Mouse (Mus musculus) natural killer cell, adult 2 months (primary cell): ENCODE data around the gene Nxnl1.

Experiments
- DNase-seq, 2 experiments: peaks; one replicate each; pipeline ENCODE4 v3.0.0; 2022; ENCODE audit warnings: low spot score in 2 of 2

Gene Nxnl1

GRCm38 (mm10) chr8:71566501-71566900, at the start of gene Nxnl1:
Gene Nxnl1 (minus strand): TSS chr8:71566601.
- DNase-seq, result no peak

GRCm38 (mm10) chr8:71613418-71613817, 47.0 kb upstream of the Nxnl1 start:
- peak; percentile 49 to 62 for DNase-seq

DNA sequence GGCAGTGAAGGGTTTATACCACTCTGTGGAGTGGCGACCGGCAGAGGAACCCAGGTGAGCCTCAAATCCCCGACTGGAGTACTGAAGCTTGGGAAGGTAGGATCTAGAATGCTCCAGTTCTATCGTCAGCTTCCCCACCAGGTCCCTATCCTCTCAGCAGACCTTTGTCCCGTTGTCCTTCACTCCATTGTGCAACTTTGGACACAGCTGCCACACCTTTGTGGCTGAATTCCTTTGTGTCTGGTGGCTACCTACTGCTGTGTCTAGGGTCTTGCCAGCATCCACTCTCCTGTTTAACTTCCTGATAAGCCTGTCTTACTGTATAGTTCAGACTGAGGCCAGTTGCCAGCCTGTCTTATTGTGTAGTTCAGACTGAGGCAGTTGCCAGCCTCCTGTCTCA, 45.7 kb upstream of the Nxnl1 start:
- no peak for DNase-seq

- peak; percentile 99 for DNase-seq
Observed at GRCm38 (mm10) chr8:71610822-71611651, 44.6 kb upstream of the Nxnl1 start, which contains the start of gene Colgalt1. Gene Colgalt1 (plus strand): TSS chr8:71610998.

DNA sequence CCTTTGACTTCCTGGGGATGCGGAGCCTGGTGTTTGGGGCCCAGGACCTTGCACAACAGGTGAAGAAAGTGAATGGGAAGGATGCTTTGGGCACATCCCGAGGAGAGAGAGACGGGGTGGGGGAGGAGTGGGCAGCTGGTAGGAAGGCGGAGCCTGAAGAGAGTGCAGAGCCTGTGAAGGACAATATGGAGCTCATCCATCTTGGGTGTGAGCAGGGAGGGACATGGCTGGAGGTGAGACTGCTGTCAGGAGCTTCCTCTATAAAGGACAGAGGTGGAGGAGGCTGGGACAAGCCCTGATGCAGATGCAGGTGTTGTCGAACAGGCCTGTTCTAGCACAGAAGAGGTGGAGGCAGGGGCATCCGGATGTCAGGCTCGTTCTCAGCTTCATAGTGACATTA, 37.6 kb upstream of the Nxnl1 start:
- DNase-seq, result no peak

DNA sequence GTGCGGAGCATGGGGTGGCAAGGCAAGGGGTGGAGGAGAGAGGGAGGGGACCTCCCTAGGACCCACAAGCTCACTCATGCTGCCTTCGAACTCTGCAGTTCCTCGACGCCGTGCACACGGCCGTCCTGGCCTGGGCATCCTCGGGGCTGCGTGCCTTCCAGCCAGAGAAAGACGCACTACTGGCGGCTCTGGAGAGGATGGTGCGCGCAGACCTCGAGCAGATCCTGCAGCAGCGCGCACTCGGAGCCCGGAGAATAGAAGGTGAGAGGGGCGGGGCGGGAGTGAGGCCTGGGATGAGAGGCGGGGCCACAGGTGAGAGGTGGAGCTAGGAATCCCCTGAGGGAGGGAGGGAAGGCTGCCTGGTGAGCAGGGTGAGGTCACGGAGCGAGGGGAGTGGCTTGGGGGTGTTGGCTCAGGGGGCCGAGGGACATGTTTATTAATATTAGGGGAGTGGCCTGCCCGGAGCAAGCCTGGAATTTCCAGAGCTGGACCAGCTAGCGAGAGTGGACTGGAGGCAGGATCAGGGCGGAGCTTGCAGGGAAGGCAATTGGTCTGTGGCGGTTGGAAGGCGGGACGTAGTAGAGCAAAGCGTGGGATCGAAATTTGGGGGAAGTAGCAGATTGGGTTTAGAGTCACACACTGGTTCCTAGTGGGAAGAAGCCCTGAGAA, 36.4 kb upstream of the Nxnl1 start:
- DNase-seq, result no peak

GRCm38 (mm10) chr8:71601939-71602665, 35.7 kb upstream of the Nxnl1 start:
- peak in 1 of 2 experiments; percentile 21 for DNase-seq

DNA sequence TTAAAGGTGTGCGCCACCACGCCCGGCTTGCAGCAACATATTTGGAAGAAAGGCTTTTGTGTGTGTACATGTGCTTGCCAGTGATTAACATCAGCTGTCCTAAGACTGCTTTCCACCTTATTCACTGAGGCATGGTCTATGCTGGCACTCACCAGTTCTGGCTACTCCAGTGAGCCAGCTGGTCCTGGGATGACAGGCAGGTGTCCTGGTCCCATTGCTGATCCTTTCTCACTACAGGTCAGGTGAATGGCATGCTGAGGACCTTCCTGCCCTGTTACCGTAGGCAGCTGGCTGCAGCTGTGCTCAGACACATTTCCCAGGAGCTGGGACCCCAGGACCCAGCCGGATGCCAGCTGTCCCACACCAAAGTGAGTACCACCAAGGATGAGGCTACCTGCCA, 32.4 kb upstream of the Nxnl1 start:
- DNase-seq, result no peak

GRCm38 (mm10) chr8:71598375-71598774, 32.0 kb upstream of the Nxnl1 start:
- DNase-seq, result no peak

DNA sequence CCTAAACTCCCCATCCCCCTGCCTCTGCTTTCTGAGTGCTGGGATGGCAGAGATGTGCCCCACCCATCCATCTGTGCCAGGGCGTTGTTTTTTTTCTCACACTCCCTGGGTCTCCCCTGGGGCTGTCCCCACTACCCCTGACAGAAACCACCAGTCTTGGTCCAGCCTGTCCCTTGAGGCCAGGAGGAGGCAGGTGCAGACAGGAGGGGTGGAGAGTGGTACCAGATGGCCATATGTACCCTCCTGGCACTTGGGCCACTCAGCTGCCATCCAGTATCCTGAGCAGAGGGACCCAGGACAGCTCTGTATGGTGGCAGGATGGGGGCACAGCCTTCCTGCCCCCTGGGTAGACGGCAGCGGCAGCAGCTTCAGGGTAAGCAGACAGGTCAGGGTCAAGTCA, 31.1 kb upstream of the Nxnl1 start, which contains the start of gene Fam129c:
Gene Fam129c (plus strand): TSS at position 198 of the 400 bp plus-strand sequence.
- DNase-seq, result peak in 1 of 2 experiments; percentile 29

- peak in 1 of 2 experiments; percentile 57 for DNase-seq
Observed at GRCm38 (mm10) chr8:71596798-71597197, 30.4 kb upstream of the Nxnl1 start.

- DNase-seq, result no peak
Observed at GRCm38 (mm10) chr8:71596384-71596783, 30.0 kb upstream of the Nxnl1 start.

GRCm38 (mm10) chr8:71595862-71596261, 29.5 kb upstream of the Nxnl1 start:
- DNase-seq, result peak; percentile 81 to 90

- DNase-seq, result no peak
Observed at GRCm38 (mm10) chr8:71594324-71594722, 27.9 kb upstream of the Nxnl1 start.

- DNase-seq, result no peak
Observed at GRCm38 (mm10) chr8:71593556-71594323, 27.3 kb upstream of the Nxnl1 start.

- DNase-seq, result peak in 1 of 2 experiments; percentile 67
Observed at GRCm38 (mm10) chr8:71592374-71593170, 26.2 kb upstream of the Nxnl1 start.

DNA sequence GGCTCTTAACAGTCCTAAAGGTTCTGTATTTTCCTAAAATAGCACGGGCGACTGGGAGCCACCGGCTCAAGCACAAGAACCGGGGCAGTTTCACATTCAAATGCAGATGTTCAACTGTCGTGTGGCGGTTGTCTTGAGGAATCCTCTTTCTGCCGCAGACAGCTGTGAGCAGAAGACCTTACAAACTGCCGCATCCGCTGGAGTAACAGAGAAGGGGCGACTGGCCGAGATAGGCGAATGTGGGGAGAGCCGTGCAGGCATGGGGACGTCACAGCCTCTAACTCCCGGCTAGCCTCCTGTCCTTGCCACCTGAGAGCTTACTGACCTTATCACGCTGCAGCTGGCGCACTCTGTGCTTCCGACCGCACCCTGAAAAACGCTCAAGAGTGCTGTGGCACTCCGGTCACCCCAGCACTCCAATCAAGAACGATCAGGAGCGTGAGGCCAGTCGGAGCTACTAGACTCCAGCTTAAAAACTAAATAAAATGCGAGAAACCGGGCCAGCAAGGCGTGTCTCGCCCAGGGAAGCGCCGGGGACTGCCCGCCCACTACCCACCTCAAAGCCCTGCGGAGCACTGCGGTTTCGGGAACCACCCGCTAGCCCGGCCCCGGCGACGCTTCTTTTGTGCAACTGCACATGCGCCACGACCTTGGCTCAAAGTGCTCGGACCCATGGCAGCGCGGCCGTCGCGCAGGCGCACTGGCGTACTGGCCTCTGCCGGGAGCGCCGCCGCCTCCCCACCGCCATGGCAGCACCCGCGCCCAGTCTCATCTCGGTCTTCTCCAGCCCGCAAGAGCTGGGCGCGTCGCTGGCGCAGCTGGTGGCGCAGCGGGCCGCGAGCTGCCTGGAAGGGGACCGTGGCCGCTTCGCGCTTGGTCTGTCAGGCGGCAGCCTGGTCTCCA, 25.3 kb upstream of the Nxnl1 start, which contains the start of gene Pgls:
Gene Pgls (plus strand): TSS at position 706 of the 903 bp plus-strand sequence.
- peak; percentile 81 to 88 for DNase-seq

GRCm38 (mm10) chr8:71591017-71591416, 24.6 kb upstream of the Nxnl1 start:
- no peak for DNase-seq

GRCm38 (mm10) chr8:71588762-71589161, 22.4 kb upstream of the Nxnl1 start:
- DNase-seq, result no peak
